Comparison of ENCODE assay signal across 15 mouse cellular contexts in genomic region chr12:9228486-9228885, GRCm38 (mm10).
DNase-seq lines count a peak whose midpoint lies in the region; ATAC-seq lines count a peak whose summit lies in the region.
"Had no signal": no experiment of that assay in that cellular context is flagged by ENCODE, and none has a peak within 500 bp of the region (broad histone marks: within the 10 kb centered on the region; RNA-seq: fewer than 3 reads in every experiment).

No protein-coding gene starts in this region.

- H3K4me2 ChIP-seq in hindbrain, embryonic 16.5 days (ENCODE audit: low read length), result no peak overlapping the region
- no peak overlapping the region for H3K4me2 ChIP-seq in hindbrain, embryonic 12.5 days (replicated peaks)
- H3K4me2 ChIP-seq: embryonic facial prominence, embryonic 12.5 days; hindbrain, embryonic 15.5 days; midbrain, embryonic 15.5 days had no signal

- no peaks in the 10 kb centered on the region for H3K9me3 ChIP-seq in hindbrain, embryonic 16.5 days (ENCODE audit: control insufficient read depth, low read length)
- no peaks in the 10 kb centered on the region for H3K9me3 ChIP-seq in hindbrain, embryonic 12.5 days (replicated peaks)
- H3K9me3 ChIP-seq: embryonic facial prominence, embryonic 12.5 days; hindbrain, embryonic 15.5 days; midbrain, embryonic 15.5 days had no signal

- H3K4me1 ChIP-seq in hindbrain, embryonic 16.5 days (ENCODE audit: control insufficient read depth, insufficient read depth, low read depth, low read length), result no peaks in the 10 kb centered on the region
- no peaks in the 10 kb centered on the region for H3K4me1 ChIP-seq in hindbrain, embryonic 12.5 days
- H3K4me1 ChIP-seq: embryonic facial prominence, embryonic 12.5 days; hindbrain, embryonic 15.5 days; midbrain, embryonic 15.5 days had no signal

- H3K27me3 ChIP-seq in hindbrain, embryonic 16.5 days (replicated peaks; ENCODE audit: control insufficient read depth, insufficient read depth, low read length), result no peaks in the 10 kb centered on the region
- no peaks in the 10 kb centered on the region for H3K27me3 ChIP-seq in hindbrain, embryonic 12.5 days
- H3K27me3 ChIP-seq: embryonic facial prominence, embryonic 12.5 days; hindbrain, embryonic 15.5 days; midbrain, embryonic 15.5 days had no signal

- no peak overlapping the region for H3K4me3 ChIP-seq in hindbrain, embryonic 16.5 days (ENCODE audit: low read length)
- no peak overlapping the region for H3K4me3 ChIP-seq in hindbrain, embryonic 12.5 days
- H3K4me3 ChIP-seq: embryonic facial prominence, embryonic 12.5 days; hindbrain, embryonic 15.5 days; midbrain, embryonic 15.5 days had no signal

- peak; percentile 10 for DNase-seq in adrenal gland, adult 2 months
- DNase-seq in adrenal gland, postnatal 4 days (ENCODE audit: low spot score in 2 of 2), result no peak
- DNase-seq in retina, postnatal 1 day, result peak; percentile 9
- DNase-seq in retina, embryonic 14.5 days (ENCODE audit: low spot score), result no peak
- peak; percentile 74 for DNase-seq in skeletal muscle tissue, adult 2 months (ENCODE audit: low read depth, low spot score)
- DNase-seq in natural killer cell, adult 2 months (ENCODE audit: low spot score in 2 of 2), result no peak
- DNase-seq: liver, postnatal 0 days; thymus, adult 18-20 months had no signal

- ATAC-seq in hindbrain, embryonic 16.5 days, result peak; percentile 37; the same call in 1 of the 2 replicates
- ATAC-seq in hindbrain, embryonic 12.5 days (ENCODE audit: low FRiP score), result no peak
- ATAC-seq: activated CD4-positive, CD25-positive, alpha-beta regulatory T cell, adult 4 months; liver, postnatal 0 days; midbrain, embryonic 15.5 days had no signal

- no peak overlapping the region for H3K9ac ChIP-seq in hindbrain, embryonic 16.5 days (ENCODE audit: low read depth, low read length)
- no peak overlapping the region for H3K9ac ChIP-seq in hindbrain, embryonic 12.5 days
- H3K9ac ChIP-seq: embryonic facial prominence, embryonic 12.5 days; hindbrain, embryonic 15.5 days; liver, postnatal 0 days; midbrain, embryonic 15.5 days had no signal

- WGBS in hindbrain, embryonic 16.5 days, result 72% methylated on average over 2 of the region's 2 CpGs
- 79% methylated on average over 2 of the region's 2 CpGs for WGBS in hindbrain, embryonic 12.5 days

- no peak overlapping the region for H3K27ac ChIP-seq in hindbrain, embryonic 16.5 days (ENCODE audit: low read depth, low read length)
- H3K27ac ChIP-seq in hindbrain, embryonic 12.5 days, result no peak overlapping the region
- H3K27ac ChIP-seq: embryonic facial prominence, embryonic 12.5 days; hindbrain, embryonic 15.5 days; kidney, postnatal 0 days; midbrain, embryonic 15.5 days had no signal

- H3K36me3 ChIP-seq in hindbrain, embryonic 16.5 days (ENCODE audit: control insufficient read depth, insufficient read depth, low read length), result no peaks in the 10 kb centered on the region
- H3K36me3 ChIP-seq in hindbrain, embryonic 12.5 days, result no peaks in the 10 kb centered on the region
- H3K36me3 ChIP-seq: embryonic facial prominence, embryonic 12.5 days; hindbrain, embryonic 15.5 days; midbrain, embryonic 15.5 days had no signal

Comparison
In these comparisons a context has a peak if more than half of its experiments do, and no peak if none do; other contexts are left out.
1. DNase-seq: peak in adrenal gland, adult 2 months (single experiment), retina, postnatal 1 day (single experiment) and skeletal muscle tissue, adult 2 months (single experiment); none in adrenal gland, postnatal 4 days (0 of 2), retina, embryonic 14.5 days (single experiment) and natural killer cell, adult 2 months (0 of 2).